Mouse (Mus musculus) cerebellum, postnatal 4 days (tissue): ENCODE results near the gene Atrn.

Experiments used
- DNase-seq, 2 experiments: peaks; one replicate each; pipeline ENCODE4 v3.0.0; 2022; ENCODE audit warnings: low spot score in 2 of 2, mixed read lengths in 1 of 2

Gene Atrn

GRCm38 (mm10) chr2:131040854-131041825 lies 134.8 kb downstream of the Atrn start:
- peak in 1 of 2 experiments; percentile 57 for DNase-seq

- DNase-seq = no peak
Measured at GRCm38 (mm10) chr2:131042988-131043387, 136.7 kb downstream of the Atrn start, which contains the start of gene Gfra4. Gene Gfra4 (minus strand): TSS chr2:131043088.

DNA sequence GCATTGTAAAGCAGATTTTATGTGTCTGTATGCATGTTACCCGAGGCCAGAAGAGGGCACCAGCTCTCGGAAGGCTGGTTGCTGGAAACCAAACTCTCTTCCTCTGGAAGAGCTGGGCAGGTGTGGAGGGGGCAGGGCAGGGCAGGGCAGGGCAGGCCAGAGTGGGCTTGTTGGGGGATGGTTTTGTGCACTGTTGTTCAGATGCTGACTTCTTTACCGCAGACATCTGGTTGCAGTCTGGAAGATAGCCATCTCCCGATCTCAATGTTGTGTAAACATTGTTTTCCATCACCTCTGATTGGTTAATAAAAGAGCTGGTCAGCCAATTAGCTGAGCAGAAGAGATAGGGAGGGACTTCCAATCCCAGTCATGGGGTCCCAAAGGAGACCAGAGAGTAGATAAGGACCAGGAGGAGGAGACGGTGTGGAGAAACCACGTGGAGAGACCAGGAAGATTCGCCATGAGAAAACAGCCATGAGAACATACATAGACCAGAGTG lies 138.1 kb downstream of the Atrn start:
- DNase-seq = no peak

- no peak for DNase-seq
Measured at GRCm38 (mm10) chr2:131044989-131045720, 138.9 kb downstream of the Atrn start.

GRCm38 (mm10) chr2:131046025-131046424 lies 139.7 kb downstream of the Atrn start:
- no peak for DNase-seq

DNA sequence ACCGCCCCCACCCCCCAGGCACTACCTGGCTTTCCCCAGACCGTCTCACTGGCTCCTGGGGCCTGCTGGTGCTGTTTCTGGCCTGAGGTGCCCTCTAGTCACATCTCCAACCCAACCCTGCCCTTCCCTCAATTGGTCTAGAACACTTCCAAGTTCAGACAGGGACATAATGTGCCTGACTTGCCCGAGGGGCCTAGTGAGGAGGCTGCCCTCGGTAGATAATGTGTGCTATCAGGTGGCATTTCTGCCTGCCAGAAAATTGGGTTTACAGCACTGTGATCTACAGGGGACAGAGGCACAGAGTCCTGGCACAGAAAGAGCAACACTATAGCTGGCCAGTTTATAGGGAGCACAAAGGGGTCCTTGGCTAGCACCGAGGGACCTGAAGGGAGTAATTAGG lies 145.7 kb downstream of the Atrn start:
- DNase-seq = no peak

- no peak for DNase-seq
Measured at GRCm38 (mm10) chr2:131052862-131053418, 146.6 kb downstream of the Atrn start.

GRCm38 (mm10) chr2:131053851-131054645 lies 147.8 kb downstream of the Atrn start:
- DNase-seq = no peak

DNA sequence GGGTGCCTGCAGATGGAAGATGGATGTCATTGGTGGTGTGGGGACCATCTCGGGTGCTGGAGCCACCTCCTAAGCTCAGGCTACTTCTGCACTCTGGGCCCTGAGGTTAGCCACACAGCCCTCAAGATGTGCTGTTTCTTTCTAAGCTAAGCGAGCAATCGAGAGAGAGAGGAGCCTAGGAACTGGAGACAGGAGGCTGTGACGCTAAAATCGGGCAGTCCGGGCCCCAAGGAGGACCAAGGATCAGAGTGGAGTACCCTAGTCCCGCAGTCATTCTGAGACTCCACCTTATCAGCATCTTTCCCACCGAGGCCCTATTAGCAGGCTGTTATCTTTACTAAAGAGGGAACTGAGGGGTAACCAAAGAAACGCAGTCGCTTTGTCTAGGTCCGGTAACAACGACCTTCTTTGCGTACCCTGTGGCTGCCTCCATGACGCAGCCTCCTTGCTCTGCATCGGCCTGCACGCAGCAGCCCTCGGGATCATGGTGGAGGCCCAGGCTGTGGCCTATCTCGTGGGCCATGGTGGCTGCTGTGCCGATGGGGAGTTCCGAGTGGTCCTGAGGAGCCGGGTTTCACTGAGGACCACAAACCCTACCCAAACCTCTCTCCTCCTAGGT lies 148.5 kb downstream of the Atrn start:
- DNase-seq = no peak

DNA sequence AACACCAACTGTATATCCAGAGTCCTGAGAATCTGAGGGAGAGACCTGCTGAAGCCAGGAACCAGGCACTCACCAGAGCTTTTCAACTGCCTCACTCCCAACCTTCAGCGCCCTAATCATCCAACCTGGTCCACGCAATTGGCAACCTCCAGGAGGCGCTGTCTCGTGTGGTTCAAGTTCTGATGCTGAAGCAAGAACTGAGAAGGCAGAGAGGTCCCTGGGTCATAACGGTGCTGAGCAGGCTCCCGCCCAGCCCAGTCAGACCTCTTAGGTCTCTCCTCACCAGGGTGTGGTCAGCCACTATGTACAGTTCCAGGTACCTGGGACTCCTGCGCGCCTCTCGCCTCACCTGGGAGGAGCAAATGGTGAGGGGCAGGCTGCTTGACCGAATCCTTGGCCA lies 149.3 kb downstream of the Atrn start:
- DNase-seq = peak in 1 of 2 experiments; percentile 52

- DNase-seq = no peak
Measured at GRCm38 (mm10) chr2:131056191-131056590, 149.9 kb downstream of the Atrn start.

DNA sequence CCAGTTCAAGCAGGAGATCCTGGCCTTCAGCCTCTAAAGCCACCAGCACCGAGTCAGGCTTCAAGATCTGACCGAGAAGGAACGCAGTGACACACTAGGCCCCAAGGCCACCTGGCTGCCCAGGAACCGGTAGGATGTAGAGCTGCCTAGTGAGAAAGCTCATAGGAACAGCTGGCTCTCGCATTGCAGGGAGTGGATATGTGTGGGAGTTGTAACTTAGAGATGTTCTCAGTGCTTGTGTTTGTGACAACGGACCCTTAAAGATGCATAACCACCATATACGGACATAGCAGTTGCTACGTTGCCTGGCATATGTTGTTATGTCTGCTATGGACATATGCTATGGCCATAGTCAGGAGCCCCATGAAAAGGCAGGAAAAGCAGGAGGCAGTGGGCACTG lies 152.4 kb downstream of the Atrn start:
- no peak for DNase-seq

GRCm38 (mm10) chr2:131059377-131059776 lies 153.1 kb downstream of the Atrn start:
- no peak for DNase-seq

- DNase-seq = no peak
Measured at GRCm38 (mm10) chr2:131059781-131060540, 153.7 kb downstream of the Atrn start.

DNA sequence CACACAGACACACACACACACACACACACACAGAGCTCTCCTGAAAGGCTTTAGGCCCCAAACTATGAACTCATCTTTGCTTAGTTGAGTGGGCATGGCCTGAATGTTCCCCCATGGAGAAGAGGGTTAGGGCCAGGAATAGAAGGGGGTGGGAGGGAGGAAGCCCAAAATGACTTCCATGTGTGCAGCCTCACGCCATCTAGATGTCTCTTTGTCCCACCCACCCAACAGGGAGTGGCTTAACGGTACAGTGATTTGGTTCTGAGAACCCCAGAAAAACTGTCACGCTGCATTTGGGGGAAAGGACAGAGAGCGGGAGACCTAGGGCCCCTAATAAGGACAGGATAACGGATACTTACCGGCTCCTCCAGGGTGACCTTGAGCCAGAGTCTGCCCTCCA lies 154.5 kb downstream of the Atrn start:
- DNase-seq = no peak

GRCm38 (mm10) chr2:131061607-131062006 lies 155.3 kb downstream of the Atrn start:
- no peak for DNase-seq

- no peak for DNase-seq
Measured at GRCm38 (mm10) chr2:131063404-131063864, 157.1 kb downstream of the Atrn start, which contains the start of gene Adam33. Gene Adam33 (minus strand): TSS chr2:131063814.

- DNase-seq = no peak
Measured at GRCm38 (mm10) chr2:131066342-131066741, 160.0 kb downstream of the Atrn start.

DNA sequence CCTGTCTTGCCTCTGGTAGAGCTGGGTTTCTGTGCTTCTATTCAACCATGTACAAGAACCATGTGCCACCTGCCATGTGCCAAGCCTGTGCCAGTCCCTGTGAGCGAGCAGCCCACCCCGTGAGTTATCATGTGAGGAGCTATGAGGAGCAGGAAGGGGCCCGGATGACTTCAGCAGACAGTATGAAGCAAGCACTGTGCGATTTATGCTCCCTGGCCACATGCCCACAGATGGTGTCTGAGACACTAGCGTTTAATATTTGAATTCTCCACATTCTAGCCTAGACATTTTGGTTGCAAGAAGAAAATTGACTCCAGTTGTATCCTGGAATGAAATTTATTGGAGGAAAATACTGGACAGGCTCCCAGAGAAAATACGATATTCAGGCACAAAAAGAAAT lies 161.2 kb downstream of the Atrn start:
- no peak for DNase-seq

GRCm38 (mm10) chr2:131072536-131072935 lies 166.2 kb downstream of the Atrn start:
- no peak for DNase-seq
